Mouse (Mus musculus) WW6 (cell line): ENCODE results near the gene Nipa2.
"Not testable (repeated sequence)": the region's sequence is repeated elsewhere in the genome, so short reads cannot be mapped to it uniquely, and the experiment has no call there.

ENCODE experiments used
- DNase-seq: peaks from one replicate; pipeline ENCODE4 v3.0.0-alpha.2; 2013; ENCODE audit warnings: low read depth, low spot score

Nipa2 gene

GRCm38 (mm10) chr7:55938341-55938740, 23.9 kb downstream of the Nipa2 start:
- DNase-seq, result no peak

- DNase-seq, result no peak
Observed at GRCm38 (mm10) chr7:55935025-55935424, 27.3 kb downstream of the Nipa2 start.

DNA sequence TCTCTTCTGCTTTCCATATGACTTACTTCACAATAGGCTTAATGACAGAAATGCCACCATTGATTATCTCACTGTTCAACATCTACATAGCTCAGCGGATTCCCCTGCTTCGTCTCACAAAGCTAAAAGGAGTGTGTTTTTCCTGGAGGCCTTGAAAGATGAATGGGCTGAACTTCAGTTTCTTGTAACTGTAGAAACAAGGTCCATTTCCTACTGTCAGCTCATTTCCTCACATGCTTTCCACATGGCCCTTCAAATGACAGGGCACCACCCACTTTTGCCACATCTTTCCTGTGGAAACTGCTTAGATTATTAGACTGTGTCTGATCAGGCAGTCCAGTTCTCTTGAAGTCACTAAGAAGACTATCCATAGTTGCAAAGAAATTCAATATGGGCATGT, 33.6 kb downstream of the Nipa2 start:
- DNase-seq, result no peak

GRCm38 (mm10) chr7:55927262-55927661, 35.0 kb downstream of the Nipa2 start:
- DNase-seq, result no peak

- DNase-seq, result not testable (repeated sequence)
Observed at GRCm38 (mm10) chr7:55918365-55918764, 43.9 kb downstream of the Nipa2 start.

DNA sequence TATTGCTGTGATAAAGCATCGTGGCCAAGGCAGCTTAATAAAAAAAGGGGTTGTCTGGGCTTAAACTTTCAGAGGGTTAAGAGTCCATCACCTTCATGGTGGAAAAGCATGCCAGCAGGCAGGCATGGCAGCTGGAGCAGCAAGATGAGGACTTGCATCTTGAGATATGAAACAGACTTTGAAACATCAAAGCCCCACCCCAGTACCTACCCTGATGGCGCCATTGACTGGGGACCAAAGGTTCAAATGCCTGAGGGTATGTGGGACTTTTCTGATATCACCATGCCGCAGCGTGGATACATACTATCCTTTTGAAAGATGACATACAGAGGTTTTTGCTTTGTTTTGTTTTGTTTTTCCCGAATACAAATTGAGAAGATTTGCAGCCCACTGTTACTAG, 50.2 kb downstream of the Nipa2 start:
- no peak for DNase-seq

DNA sequence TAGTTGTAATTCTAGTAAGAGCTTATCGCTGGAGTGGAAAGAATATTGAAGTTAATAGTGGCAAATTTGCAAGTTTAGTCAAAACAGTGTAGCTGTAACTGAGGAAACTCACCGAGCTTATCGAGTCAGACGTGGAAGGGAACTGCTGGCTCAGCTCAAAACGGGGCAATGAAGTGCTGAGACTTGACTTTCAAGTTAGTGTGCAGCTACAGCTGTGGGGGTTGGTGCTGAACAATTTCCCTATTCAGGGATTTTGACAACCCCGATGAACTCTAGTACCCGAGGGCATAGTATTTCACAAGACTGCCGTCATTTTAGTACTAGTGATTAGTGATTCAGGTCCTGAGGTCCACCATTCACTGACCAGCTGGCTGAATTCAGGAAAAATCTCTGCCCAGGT, 50.9 kb downstream of the Nipa2 start:
- DNase-seq, result no peak

- no peak for DNase-seq
Observed at GRCm38 (mm10) chr7:55910356-55910755, 51.9 kb downstream of the Nipa2 start.

DNA sequence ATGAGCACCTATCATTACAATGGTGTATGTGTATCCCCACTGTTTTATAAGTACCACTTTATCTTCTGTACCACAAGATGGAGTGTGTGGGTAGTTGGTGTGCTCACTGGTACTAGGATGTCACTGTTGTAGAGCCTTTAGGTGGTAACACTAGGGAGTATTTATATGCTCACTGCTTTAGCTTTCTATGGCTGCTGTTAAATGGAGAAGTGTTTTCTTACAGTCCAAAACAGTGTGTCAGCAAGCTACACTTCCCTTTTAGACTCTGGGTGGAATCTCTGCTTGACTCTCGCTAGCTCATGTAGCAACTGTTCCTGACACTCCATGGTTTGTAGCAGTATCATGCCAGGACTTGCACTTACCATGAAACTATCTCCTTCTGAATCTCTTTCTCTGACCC, 52.8 kb downstream of the Nipa2 start:
- DNase-seq, result no peak

DNA sequence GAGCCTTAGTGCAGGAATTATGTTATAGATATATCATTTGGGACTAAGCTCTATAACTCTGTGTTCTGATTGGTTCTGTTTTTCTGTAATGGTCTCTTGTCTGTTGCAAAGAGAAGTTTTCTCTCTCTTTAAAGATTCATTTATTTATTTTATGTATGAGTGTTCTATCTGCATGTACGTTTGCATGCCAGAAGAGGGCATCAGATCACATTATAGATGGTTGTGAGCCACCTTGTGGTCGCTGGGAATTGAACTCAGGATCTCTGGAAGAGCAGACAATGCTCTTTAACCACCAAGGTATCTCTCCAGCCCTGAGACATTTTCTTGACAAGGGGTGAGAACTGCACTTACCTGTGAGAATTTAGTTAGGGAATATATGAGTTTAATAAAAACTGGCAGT, 56.8 kb downstream of the Nipa2 start:
- no peak for DNase-seq

DNA sequence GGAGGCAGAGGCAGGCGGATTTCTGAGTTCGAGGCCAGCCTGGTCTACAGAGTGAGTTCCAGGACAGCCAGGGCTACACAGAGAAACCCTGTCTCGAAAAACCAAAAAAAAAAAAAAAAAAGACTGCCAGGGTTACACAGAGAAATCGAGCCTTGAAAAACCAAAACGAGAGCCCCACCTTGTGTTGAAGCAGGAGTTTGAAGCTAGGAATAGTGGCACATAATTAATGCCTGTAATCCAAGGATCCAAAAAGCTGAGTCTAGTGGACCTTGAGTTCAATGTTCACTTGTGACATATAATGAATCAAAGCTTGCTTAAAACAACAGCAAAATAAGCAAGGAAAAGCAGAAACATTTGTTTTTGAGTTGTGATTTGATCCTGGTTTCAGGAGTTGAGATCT, 58.5 kb downstream of the Nipa2 start:
- no peak for DNase-seq

GRCm38 (mm10) chr7:55891797-55892196, 70.5 kb downstream of the Nipa2 start:
- DNase-seq, result peak; percentile 49

DNA sequence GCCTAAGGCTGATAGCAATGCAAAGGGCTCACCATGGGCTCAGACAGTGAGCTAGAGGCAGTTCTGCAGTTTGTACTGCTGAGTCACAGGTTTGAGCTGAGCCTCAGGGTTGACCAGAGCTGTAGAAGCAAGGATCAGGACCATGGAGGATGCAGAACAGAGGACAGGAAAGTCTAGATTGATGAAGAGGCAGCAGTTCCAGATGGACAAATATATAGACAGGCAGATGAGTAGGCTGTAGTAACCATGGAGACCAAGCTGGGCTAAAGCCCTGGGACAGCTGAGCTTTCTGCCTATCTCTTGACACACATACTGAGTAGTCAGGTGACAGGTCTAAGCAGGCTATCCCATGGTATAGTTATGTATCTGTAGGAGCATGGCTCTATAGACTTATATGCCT, 71.5 kb downstream of the Nipa2 start:
- no peak for DNase-seq

DNA sequence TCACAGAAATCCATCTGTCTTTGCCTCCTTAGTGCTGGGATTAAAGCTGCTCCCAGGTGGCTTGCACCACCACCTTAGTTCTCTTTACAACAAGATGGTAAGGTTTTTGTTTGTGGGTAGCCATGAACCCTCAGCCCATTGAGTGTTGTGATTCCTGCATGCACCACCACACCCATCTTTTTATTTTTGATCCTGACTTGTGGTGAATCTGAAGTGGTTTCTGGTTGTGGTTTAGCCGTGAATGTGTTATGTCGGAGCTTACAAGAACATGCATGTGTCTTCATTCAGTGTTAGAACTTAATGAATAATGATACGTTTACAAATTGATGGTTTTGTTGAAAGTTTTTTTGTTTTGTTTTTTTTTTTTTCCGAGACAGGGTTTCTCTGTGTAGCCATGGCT, 72.3 kb downstream of the Nipa2 start:
- DNase-seq, result no peak

GRCm38 (mm10) chr7:55888603-55889002, 73.7 kb downstream of the Nipa2 start:
- no peak for DNase-seq
